Mouse (Mus musculus) neural tube, embryonic 10.5 days (tissue): ENCODE measurements around the gene Inip.
"Not testable (repeated sequence)": the region's sequence is repeated elsewhere in the genome, so short reads cannot be mapped to it uniquely, and the experiment has no call there.

Experiments
- DNase-seq: peaks from one replicate; pipeline ENCODE4 v3.0.0-alpha.2; 2017; ENCODE audit warnings: low spot score; ENCODE audit errors: extremely low spot score

Inip gene

DNA sequence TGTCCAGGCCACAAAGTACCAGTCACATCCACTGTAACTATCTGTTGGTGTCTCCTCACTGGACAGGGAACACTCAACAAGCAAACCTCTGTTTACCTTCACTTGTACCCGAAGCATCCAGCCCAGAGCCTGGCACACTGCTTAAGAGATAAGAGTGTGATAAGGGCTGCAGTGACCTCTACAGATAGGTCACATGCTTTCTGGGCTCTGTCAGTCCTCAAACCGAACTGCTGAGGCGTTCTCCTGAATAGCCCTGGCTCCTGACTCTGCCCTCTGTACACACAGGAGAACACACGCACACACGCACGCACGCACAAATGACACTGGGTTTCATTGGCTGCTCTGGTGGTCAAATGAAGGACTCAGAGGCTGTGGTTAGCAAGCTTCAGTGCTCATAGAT, 12.7 kb upstream of the Inip start:
- no peak for DNase-seq

GRCm38 (mm10) chr4:59808396-59808795, 7.0 kb upstream of the Inip start:
- DNase-seq = no peak

- no peak for DNase-seq
Measured at GRCm38 (mm10) chr4:59807521-59807920, 6.1 kb upstream of the Inip start.

- DNase-seq = no peak
Measured at GRCm38 (mm10) chr4:59806879-59807195, 5.4 kb upstream of the Inip start.

- peak; percentile 71 for DNase-seq
Measured at GRCm38 (mm10) chr4:59805968-59806878, 4.8 kb upstream of the Inip start.

GRCm38 (mm10) chr4:59805181-59805967, 4.0 kb upstream of the Inip start, which contains the start of gene Snx30:
Gene Snx30 (plus strand): TSS chr4:59805840.
- DNase-seq = peak; percentile 88

DNA sequence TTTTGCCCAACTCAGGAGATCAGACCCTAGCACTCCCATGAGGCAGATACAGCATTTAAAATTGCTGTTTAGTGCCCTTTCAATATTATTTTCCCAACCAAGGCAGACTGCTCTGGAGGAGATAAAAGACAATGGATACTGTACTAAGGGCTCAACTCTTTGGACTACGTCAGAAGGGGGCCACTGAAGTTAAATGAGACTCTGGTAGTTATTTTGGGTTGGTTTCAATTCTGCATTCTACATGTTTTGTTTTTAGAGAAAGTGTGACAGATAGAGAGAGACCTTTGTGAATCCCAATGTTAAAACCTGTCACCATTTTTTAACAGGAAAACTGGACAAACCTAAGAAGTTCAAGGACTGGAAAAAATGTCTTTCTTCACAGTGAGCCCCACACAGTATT, 3.4 kb upstream of the Inip start:
- DNase-seq = no peak

DNA sequence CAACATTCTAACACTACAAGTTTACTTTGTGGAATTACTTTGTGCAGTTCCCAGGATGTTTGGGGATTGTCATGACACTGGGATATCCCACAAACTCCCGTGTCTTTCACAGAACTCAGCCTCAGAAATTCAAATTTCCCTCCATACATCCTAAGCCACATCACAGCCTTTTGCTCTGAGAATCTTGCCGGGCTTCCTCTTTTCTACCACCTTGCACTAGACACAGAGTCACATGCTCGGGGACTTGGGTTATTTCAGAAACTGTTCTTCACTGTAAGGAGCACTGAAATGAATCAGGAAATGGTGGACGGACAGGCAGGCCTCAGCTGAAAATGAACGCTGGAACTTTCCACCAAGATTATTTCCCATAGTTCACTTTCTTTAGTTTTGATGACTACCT, 2.0 kb upstream of the Inip start:
- DNase-seq = no peak

DNA sequence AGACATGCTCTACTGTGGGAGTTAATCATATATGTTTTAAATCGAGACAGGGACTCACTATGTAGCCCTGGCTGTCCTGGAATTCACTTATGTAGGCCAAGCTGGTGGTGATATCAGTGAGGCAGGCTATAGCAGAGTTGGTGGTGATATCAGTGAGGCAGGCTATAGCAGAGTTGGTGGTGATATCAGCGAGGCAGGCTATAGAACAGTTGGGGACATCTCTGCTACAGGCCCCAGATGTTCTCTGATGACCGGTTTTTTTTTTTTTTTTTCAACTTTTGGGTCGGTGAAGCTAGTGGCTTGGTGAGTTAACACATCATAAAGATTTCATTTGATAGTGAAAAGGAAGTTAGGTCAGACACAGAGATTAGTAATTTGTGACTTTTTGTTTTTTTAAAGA, 1.4 kb upstream of the Inip start:
- DNase-seq = no peak

- no peak for DNase-seq
Measured at GRCm38 (mm10) chr4:59802107-59802506, 718 bp upstream of the Inip start.

- no peak for DNase-seq
Measured at GRCm38 (mm10) chr4:59800181-59800580, 1.2 kb downstream of the Inip start.

DNA sequence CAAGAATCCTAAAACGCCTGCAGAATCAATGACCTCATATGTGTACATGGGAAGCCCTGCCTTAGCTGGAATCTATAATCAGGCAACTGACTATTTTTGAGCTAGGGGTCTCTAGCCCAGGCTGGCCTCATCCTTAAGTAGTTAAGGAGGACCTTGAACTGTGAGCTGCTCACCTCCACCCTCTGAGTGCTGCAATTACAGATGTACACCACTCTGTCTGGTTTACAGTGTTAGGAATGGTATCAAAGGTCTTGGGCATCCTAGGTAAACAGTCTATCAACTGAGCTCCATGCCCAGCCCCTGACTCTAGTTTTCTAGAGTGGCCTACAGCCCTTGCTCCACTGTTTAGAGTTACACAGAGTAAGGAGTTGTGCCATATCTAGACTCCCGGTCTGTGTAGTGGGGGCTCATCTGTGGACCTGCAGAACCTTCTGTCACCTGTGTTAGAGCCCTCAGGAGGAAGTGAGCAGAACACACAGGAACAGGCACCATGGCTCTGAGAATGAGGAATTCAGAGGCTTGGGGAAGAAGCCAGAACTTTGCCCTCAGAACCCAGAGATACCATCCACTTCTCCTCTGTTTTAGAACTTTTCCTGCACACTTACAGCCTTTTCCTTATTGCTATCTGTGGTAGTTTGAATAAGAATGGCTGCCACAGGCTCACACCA, 5.5 kb downstream of the Inip start:
- DNase-seq = no peak

DNA sequence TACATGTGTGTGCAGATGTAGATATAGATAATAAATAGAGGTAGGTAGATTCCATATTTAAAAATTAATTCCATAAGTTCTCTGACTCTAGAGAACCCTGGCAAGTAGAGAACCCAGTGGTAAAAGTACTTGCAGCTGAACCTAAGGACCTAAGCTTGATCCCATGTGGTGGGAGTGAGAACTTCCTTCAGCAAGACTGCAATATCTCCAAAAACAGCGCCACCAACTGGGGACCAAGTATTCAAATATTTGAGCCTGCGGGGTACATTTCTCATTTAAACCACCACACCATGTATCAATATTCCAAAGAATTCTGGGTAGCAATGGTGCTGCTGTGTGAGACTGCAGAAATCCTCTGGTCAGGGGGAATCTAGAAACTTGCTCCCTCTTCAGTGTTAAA, 7.3 kb downstream of the Inip start:
- DNase-seq = no peak

GRCm38 (mm10) chr4:59793626-59794025, 7.8 kb downstream of the Inip start:
- DNase-seq = not testable (repeated sequence)

DNA sequence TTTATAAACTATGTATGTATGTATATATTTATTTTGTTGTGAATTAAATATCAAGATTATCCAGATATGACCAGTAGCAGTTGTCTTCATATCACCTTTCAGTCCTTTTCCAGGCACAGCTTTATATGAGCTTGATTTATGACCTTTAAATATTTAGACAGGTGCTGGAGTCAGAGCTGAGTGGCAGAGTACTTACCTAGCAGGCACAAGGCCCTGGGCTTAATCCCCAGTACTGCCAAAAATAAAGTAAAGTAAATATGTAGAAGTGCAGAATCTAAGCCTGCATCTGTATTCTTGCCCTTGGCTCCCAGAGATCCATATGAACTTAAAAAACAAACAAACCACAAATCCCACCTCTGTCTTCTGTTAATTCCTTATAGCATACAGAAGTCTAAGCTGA, 12.4 kb downstream of the Inip start:
- no peak for DNase-seq

DNA sequence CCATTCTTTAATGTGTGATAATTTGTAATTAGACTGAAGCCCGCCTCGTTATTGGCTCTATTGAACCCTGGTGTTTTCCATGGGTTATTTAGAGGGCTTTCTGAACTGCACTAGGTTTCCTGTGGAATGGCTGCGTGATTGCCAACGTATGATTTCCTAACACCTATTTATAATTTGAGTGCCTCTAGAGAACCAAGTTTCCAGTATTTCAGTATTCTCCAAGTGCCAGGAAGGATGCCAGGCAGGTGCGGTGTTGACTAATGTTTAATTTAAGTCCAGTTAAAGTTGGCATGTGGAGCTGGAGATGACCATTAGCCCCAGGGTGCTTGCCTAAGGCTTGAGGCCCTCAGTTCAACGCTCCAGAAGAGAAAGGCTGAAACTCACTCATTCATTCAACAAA, 14.3 kb downstream of the Inip start:
- no peak for DNase-seq

DNA sequence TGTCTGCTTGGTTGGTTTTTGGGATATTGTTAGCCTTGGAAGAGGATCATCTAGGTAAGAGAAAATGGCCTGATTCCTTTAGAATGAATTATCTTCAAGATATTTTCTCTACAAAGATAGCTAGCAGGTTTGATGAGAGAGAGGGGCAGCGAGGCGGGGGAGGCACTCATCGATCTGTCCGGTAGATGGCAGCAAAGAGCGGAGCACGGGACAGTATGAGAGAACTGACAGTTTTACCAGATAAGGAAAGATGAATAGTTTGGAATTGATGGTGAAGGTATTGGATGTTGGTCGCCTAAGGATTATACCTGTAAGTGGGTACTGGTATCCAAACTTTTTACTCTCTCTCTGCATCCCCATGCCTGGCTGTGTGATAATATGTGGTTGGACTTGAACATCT, 14.7 kb downstream of the Inip start:
- DNase-seq = peak; percentile 75

- DNase-seq = no peak
Measured at GRCm38 (mm10) chr4:59785412-59785811, 16.0 kb downstream of the Inip start.

GRCm38 (mm10) chr4:59783685-59784279, 17.6 kb downstream of the Inip start:
- DNase-seq = peak; percentile 96

- DNase-seq = peak; percentile 51
Measured at GRCm38 (mm10) chr4:59782853-59783684, 18.3 kb downstream of the Inip start.

GRCm38 (mm10) chr4:59780568-59780967, 20.8 kb downstream of the Inip start:
- no peak for DNase-seq
